Mouse (Mus musculus) liver, embryonic 11.5 days (tissue): ENCODE data around the gene Rad1. TPM values are rescaled to one million over a fixed set of nuclear protein-coding genes. Genes with fewer than 3 reads are reported as not detected.

ENCODE experiments used
- ATAC-seq: fragments of 200-750 bp; cut with Nextera tagmentation; replicated peaks from 2 replicates; pipeline ENCODE4 v1.8.0; 2017; ENCODE audit warnings: moderate number of reproducible peaks, mild to moderate bottlenecking, moderate TSS enrichment, moderate library complexity; ENCODE audit not compliant: low FRiP score
- DNase-seq: peaks from one replicate; pipeline ENCODE4 v3.0.0-alpha.2; 2017; ENCODE audit warnings: low spot score
- H3K27ac ChIP-seq: fragments of 300-500 bp; sonication (generic); 2 replicates; pipeline ENCODE4 v1.5.1; 2014; ENCODE audit warnings: mild to moderate bottlenecking, low read depth, low read length, control low read depth
- H3K27me3 ChIP-seq: fragments of 300-500 bp; sonication (generic); replicated peaks from 2 replicates; pipeline ENCODE4 v1.6.1; 2014; ENCODE audit warnings: low read length, mixed read lengths; ENCODE audit not compliant: control insufficient read depth, insufficient read depth
- H3K36me3 ChIP-seq: fragments of 300-500 bp; sonication (generic); 2 replicates; pipeline ENCODE4 v1.6.1; 2014; ENCODE audit warnings: mild to moderate bottlenecking, low read length, moderate library complexity, mixed read lengths; ENCODE audit not compliant: control insufficient read depth, insufficient read depth
- H3K4me1 ChIP-seq: fragments of 300-500 bp; sonication (generic); replicated peaks from 2 replicates; pipeline ENCODE4 v1.6.1; 2014; ENCODE audit warnings: low read length, mixed read lengths; ENCODE audit not compliant: control insufficient read depth, insufficient read depth
- H3K4me2 ChIP-seq: fragments of 300-500 bp; sonication (generic); 2 replicates; pipeline ENCODE4 v1.6.1; 2014; ENCODE audit warnings: mild to moderate bottlenecking, control low read depth, moderate library complexity
- H3K4me3 ChIP-seq: fragments of 300-500 bp; sonication (generic); 2 replicates; pipeline ENCODE4 v1.5.1; 2014; ENCODE audit warnings: low read depth, low read length, control low read depth
- H3K9ac ChIP-seq: fragments of 300-500 bp; sonication (generic); 2 replicates; pipeline ENCODE4 v1.6.1; 2014; ENCODE audit warnings: low read depth, low read length, control low read depth
- H3K9me3 ChIP-seq: fragments of 300-500 bp; sonication (generic); 2 replicates; pipeline ENCODE4 v1.6.1; 2016; ENCODE audit warnings: low read length, inconsistent platforms, mixed read lengths; ENCODE audit not compliant: control insufficient read depth
- WGBS: fragments of 180-500 bp; shearing (Covaris S2); extraction: QIAGEN DNeasy Blood & Tissue Kit; methylation state at CpG from one replicate; pipeline ENCODE4 v1.1.7; 2014; 5-methylcytosine and 5-hydroxymethylcytosine counted together
- polyA plus RNA-seq: library from polyadenylated mRNA; unstranded; fragments of >200 nt; fragmentation: Nextera tagmentation; extraction: Ambion mirVana; gene quantifications from 2 replicates; pipeline ENCODE4 v1.2.1, GENCODE M21; 2014

Gene Rad1
- polyA plus RNA-seq, 1 experiment from 2014 or later: 42.4 TPM

DNA sequence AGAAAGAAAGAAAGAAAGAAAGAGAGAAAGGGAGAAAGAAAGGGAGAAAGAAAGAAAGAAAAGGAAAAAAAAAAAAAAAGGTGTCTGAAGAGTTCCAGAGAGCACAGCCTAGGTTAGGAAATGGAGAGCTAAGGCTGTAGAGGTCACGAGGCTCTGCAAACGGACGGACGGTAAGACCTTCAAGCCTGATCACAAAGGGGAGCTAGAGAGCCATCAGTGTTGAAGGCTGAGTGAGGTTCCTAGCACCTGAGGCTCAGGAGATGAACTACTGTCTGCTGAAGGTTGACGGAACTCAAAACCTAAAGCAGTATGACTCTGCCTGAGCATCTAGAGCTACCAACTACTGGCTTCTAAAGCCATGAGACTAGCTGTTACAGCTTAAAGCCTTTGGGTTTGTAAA lies 48.8 kb downstream of the Rad1 start:
- H3K27ac ChIP-seq: no peak overlapping the region
- DNase-seq: no peak
- ATAC-seq: no peak

DNA sequence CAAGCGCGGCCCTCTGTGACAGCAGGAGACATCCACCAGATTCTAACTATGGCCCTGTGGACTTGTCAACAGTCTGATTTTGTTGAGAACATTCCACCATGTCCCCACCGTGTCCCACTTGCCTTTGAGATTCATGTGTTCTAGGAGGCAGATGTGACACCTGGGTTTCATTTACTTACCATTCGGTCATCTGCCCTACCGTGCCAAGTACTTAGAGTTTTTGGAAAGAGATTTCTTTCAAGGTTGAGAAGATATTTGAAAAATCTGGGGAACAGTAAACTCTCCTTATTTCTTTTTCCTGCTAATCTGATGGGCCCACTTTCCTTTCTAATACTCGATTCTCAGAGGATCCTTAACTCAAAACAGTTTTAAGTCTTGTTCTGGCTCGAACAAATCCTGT lies 50.2 kb downstream of the Rad1 start:
- ATAC-seq (no peak), DNase-seq (no peak)
- WGBS: 84% methylated on average over 7 of the region's 7 CpGs

More for the DNA sequence above, 48.8 kb downstream of the Rad1 start:
- WGBS: 70% methylated on average over 5 of the region's 5 CpGs
- Histone ChIP-seq H3K36me3 (no peaks in the 10 kb centered on the region), H3K9ac (no peak overlapping the region), H3K4me1 (no peaks in the 10 kb centered on the region), H3K27me3 (no peaks in the 10 kb centered on the region), H3K4me3 (no peak overlapping the region), H3K4me2 (no peak overlapping the region), H3K9me3 (no peaks in the 10 kb centered on the region)

DNA sequence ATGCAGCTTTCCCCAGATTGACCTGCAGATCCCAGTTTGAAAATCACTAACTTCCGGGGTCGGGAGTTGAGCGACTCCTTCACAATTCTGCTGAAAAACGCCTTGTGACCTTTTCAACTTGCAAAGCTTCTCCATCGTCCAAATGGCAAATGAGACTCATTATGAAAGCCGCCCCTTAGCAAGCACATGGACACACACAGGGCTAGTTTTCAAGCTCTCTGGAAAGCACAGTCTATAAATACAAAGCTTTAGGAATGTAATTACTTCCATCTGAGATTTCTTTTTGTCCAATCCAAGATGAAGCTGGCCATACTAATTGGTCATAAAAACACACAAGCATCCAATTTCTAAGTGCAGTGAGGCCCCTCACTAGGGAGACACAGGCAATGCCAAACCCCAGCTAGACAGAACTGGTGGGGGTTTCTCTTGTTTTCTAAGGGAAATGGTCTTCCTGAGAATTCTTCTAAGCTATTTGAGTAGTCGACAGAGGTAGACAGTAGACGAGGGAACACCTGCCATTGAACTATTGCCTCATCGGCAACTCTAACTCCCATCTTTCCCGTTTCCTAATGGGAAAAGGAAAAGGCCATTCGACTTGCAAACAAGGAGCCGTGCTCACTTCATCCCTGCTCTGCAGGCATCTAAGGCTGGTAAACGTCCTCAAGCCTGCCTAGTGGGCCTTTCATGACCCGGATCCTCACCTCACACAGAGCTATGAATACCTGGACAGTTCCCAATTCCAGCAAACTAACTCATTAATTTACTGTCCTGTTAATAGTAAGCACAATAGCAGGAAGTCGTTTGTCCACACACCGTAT lies 54.7 kb downstream of the Rad1 start:
- H3K4me1 ChIP-seq: no peaks in the 10 kb centered on the region
- ATAC-seq: no peak
- H3K27ac ChIP-seq: no peak overlapping the region
- no peaks in the 10 kb centered on the region for H3K36me3 ChIP-seq
- no peak overlapping the region for H3K4me2 ChIP-seq
- 82% methylated on average over 16 of the region's 16 CpGs for WGBS
- H3K27me3 ChIP-seq: no peaks in the 10 kb centered on the region
- DNase-seq: no peak
- H3K9ac ChIP-seq: no peak overlapping the region
- H3K4me3 ChIP-seq: no peak overlapping the region
- H3K9me3 ChIP-seq: no peaks in the 10 kb centered on the region

More for the DNA sequence above, 50.2 kb downstream of the Rad1 start:
- H3K9me3 ChIP-seq: no peaks in the 10 kb centered on the region
- H3K4me2 ChIP-seq: no peak overlapping the region
- no peak overlapping the region for H3K27ac ChIP-seq
- no peaks in the 10 kb centered on the region for H3K36me3 ChIP-seq
- no peaks in the 10 kb centered on the region for H3K4me1 ChIP-seq
- H3K9ac ChIP-seq: no peak overlapping the region
- no peak overlapping the region for H3K4me3 ChIP-seq
- H3K27me3 ChIP-seq: no peaks in the 10 kb centered on the region

Other genes starting within 250 kb of the Rad1 start
- gene Gm21973, start 160.6 kb upstream of the Rad1 start, polyA plus RNA-seq: not detected in 2 replicates
- 4.3 and 5.6 TPM in 2 replicates for gene Agxt2, start 127.5 kb upstream of the Rad1 start, polyA plus RNA-seq
- 17.4 and 17.8 TPM in 2 replicates for gene Dnajc21, start 15.5 kb upstream of the Rad1 start, polyA plus RNA-seq
- 168 and 179 TPM in 2 replicates for gene Brix1, start 71 bp upstream of the Rad1 start, polyA plus RNA-seq
- not detected in 2 replicates for gene Ttc23l, start 72.7 kb downstream of the Rad1 start, polyA plus RNA-seq
- gene Rai14, start 228.6 kb downstream of the Rad1 start, polyA plus RNA-seq: 19.6 and 20.2 TPM in 2 replicates